Mouse (Mus musculus): ENCODE results near the gene Hmga2. TPM values are rescaled to one million over a fixed set of nuclear protein-coding genes. Genes with fewer than 3 reads are reported as not detected.

The Hmga2 gene
- not detected for polyA plus RNA-seq (2015; fragmentation: Illumina TruSeq; extraction: RNeasy Lipid Tissue Mini Kit (QIAGEN cat#74804); ENCODE audit: low read depth, low replicate concordance)

GRCm38 (mm10) chr10:120475601-120476515, at the start of gene Hmga2:
Gene Hmga2, minus strand, starts transcription at chr10:120476469.

Other genes starting within 250 kb of the Hmga2 start
- gene Llph, start 249.4 kb downstream of the Hmga2 start, polyA plus RNA-seq (2015; fragmentation: Illumina TruSeq; extraction: RNeasy Lipid Tissue Mini Kit (QIAGEN cat#74804); ENCODE audit: low read depth, low replicate concordance) = 45.5 TPM

All from brain, adult 10 weeks (tissue).